Mouse (Mus musculus) urinary bladder, postnatal 14 days (tissue): ENCODE results near the gene Gm19426.

Experiments used
- DNase-seq: peaks from one replicate; pipeline ENCODE4 v3.0.0; 2021; ENCODE audit warnings: low spot score

Gene Gm19426

DNA sequence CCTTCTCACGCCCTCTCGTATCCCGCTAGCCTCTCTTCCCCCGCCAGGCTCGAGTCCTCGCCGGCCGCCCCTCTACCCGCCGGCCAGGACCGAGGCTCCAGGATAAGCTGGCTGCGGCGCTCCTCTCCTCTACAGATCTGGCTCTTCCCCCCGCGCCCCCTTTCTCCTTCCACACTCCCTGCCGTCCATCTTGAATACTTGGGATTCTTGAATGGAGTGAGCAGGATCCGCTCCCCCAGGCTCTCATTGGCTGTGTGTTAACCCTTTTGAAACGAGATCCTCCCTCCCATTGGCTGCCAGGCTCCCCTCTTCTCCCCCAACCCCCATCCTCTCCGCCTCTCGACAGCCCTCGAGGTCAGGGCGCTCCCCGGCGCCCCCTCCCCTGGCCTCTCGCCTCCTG lies at the start of gene Gm19426:
TSS of gene Gm19426 (minus strand) at position 95 of the 400 bp plus-strand sequence.
- peak; percentile 76 for DNase-seq

DNA sequence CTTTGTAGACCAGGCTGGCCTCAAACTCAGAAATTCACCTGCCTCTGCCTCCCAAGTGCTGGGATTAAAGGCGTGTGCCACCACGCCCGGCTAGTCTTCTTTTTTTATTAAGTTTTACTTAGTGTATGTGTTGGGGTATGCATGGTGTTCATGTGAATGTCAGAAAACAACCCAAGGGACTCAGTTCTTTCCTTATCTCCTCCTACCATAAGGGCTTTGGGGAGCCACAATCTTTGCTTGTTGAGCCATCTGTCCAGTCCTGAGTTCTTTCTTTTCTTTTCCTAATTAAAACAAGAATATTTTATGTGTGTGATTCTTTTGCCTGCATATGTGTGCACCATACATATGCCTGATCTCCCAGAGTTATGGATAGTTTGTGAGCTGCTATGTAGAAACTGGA lies 49.7 kb upstream of the Gm19426 start:
- DNase-seq = no peak

- no peak for DNase-seq
Observed at GRCm38 (mm10) chr2:84792516-84792915, 49.1 kb upstream of the Gm19426 start.

- DNase-seq = no peak
Observed at GRCm38 (mm10) chr2:84790418-84790817, 47.0 kb upstream of the Gm19426 start.

GRCm38 (mm10) chr2:84788316-84788715 lies 44.9 kb upstream of the Gm19426 start:
- no peak for DNase-seq

GRCm38 (mm10) chr2:84783840-84784566 lies 40.5 kb upstream of the Gm19426 start:
- DNase-seq = peak; percentile 38

GRCm38 (mm10) chr2:84783315-84783714 lies 39.9 kb upstream of the Gm19426 start:
- DNase-seq = no peak

DNA sequence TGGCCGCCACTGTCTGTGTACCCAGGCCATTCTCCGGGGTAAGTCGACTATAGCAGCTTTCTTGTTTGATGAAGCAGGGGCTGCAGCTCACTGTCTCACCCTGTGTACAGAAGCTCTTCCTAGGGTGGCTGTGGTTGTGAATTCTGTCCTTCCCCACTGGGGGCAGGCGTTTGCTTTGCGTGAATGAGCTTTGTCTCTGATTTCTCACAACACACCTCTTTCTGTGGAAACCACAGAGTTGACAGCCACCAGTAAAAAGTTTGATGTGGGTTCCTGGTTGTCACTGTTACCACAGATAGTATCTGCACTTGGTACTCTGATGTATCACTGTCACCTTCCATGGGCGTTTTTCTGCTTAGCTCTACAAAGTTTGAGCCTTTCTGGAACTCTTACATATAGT lies 35.8 kb upstream of the Gm19426 start:
- no peak for DNase-seq

DNA sequence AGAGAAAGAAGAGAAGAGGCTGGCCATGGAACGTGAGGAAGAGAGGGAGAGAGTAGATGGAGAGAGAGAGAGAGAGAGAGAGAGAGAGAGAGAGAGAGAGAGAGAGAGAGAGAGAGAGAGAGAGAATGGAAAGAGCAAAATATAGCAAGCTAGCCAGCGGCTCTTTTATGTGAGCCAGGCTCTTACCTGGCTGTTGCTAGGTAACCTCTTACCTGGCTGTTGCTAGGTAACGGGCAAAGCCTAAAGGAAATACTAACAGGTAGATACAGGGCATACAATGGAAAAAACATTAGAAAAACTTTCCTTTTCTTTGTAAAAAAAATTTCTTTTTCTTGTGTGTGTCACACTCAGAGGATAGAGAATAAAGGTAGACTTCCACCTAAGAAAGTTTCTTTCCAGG lies 34.3 kb upstream of the Gm19426 start:
- DNase-seq = no peak

DNA sequence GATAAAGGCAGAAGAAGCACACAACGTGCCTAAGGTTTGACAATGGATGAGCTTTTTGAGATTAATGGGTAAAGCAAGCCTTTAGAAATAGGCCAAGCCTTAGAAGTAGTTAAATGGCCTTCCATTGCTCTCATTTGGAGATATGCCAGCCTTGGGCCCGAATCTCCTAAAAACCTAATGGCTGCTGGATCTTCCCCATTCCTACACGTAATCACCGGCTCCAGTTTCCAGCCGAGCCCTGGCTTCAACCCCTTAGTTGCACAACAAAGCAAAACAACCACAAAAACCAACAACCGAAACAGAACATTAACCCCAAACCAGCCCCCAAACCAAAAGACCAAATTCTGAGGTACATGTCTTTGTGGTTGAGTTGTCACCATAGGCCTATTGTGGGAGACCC lies 32.2 kb upstream of the Gm19426 start:
- peak; percentile 53 for DNase-seq

GRCm38 (mm10) chr2:84775241-84775640 lies 31.8 kb upstream of the Gm19426 start, which contains the start of gene Serping1:
Serping1 (minus strand) TSS chr2:84775444.
- no peak for DNase-seq

- DNase-seq = peak; percentile 82
Observed at GRCm38 (mm10) chr2:84774751-84775150, 31.3 kb upstream of the Gm19426 start.

DNA sequence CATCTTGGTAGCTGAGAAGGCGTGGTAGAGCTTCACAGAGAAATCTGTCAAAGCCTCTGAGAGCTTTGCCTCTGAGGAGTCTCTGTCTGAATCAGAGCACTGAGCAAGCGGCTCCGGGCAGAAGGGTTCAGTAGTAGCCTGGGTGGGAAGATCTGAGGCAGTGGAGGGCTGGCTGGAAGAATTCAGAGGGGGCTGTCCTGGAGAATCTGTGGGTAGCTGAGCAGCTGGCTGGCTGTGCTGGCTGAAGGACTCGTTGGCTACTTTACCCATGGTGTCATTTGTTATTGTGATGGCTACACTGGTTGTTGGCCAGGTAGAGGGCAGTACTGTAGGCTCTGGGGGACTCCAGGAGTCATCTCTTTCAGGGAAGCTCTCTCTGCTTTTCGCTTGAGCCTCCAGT lies 29.7 kb upstream of the Gm19426 start:
- no peak for DNase-seq

- DNase-seq = no peak
Observed at GRCm38 (mm10) chr2:84772454-84772853, 29.0 kb upstream of the Gm19426 start.

DNA sequence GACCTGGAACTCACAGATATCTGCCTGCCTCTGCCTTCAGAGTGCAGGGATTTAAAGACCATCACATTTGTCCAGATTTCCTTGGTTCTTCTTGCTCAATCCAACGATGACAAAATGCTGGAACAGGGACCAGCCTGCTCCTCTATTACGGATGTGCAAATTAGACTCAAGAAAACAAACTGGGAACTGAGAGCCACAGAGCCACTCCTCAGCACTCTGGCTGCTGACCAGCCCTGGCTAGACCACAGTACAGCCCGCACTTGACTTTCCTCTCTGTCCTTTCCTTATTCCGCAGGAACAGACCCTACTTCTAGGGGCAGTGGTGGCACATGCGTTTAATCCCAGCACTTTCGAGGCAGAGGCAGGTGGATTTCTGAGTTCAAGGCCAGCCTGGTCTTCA lies 27.0 kb upstream of the Gm19426 start:
- peak; percentile 16 for DNase-seq

DNA sequence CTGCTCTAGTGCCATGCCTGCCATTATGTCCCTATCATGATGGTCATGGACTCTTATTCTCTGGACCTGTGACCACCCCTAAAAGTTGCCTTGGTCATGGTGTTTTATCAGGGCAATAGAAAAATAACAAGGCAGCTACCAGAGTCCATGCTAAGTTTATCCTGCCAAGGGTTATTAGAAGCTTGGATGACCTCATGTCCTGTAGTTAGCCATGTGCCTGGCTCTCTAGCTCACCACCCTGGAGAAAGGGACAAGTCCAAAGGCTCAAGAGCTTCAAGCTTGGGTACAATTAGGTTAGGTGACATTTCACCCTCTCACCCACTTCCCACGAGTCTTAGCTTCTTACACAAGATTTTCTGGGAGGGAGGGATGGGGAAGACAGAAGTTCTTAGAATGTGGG lies 19.4 kb upstream of the Gm19426 start:
- no peak for DNase-seq

- no peak for DNase-seq
Observed at GRCm38 (mm10) chr2:84762295-84762694, 18.8 kb upstream of the Gm19426 start.

GRCm38 (mm10) chr2:84761840-84762239 lies 18.4 kb upstream of the Gm19426 start:
- DNase-seq = no peak

DNA sequence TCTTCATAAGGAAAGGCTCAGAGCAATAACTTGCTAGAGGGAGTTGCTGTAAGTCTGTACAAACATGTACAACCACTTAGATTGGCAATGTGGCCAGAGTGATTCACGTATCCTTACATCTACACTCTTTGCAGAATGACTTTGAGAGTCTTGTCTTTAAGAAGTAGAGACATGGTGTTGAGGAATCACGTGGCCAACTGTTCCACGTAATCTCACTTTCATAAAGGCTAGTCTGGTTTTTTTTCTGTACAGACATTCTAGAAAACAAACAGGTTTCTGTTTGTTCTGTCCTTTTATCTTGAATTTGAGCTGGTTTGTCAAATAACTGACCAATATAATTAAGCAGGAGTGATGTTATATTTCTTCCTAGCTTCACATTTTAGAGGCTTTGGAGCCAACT lies 17.9 kb upstream of the Gm19426 start:
- no peak for DNase-seq

GRCm38 (mm10) chr2:84760777-84761176 lies 17.3 kb upstream of the Gm19426 start:
- no peak for DNase-seq

DNA sequence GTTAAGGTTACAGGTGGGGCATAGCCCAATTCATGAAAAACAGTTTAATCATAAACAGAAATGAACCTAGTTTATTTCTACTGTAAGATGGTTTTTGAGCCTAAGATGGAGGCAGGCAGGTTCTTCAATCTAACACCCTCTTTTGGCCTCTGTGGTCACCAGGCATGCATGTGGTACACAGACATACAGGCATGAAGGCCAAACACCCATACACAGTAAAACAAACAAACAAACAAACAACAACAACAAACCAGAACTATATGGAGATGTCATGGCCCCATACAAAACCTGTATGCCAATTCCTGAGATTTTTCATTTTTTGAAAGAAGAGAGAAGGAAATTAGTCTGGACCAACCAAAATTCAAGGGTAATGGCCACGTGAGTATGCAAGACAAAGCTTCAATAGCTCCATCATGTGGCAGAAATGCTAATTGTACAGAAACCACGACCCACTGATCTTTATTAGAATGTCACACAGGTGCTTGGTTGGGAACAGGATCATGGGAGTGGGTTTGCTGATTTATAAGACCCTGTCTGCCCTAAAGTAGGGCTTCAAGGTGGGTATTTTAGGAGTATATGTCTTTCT lies 15.2 kb upstream of the Gm19426 start:
- peak; percentile 40 for DNase-seq

DNA sequence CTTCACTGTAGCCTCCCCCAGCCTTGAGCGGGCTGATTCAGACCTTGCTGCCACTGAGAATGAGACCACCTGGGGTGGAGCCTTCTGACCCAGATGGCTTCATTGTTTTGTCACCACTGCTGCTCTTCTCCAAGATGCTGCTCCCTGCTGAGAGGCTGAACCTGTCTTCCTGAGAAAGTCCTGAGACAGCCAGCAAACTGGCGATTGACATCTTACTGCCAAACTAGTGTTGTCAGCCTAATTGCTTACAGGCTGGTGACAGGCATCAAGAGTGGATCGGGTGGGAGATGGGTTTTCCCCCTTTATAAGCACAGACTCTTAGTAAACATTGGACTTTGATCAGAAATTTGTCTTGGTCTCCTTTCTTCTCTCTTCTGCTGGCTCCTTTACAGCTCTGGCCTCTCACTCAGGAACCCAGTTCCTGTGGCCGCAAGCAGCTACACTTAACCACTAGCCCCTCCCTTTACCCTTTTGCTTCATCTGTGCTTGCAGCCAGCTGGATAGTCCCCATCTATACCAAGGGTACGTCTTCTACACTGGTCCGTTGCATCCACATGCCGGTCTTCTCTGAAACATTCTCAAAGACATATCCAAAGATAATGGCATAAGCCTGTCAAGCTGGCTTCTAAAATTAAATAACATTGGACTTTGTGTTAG lies 13.7 kb upstream of the Gm19426 start:
- no peak for DNase-seq

- no peak for DNase-seq
Observed at GRCm38 (mm10) chr2:84756245-84756644, 12.8 kb upstream of the Gm19426 start.
